Mouse (Mus musculus): ENCODE measurements around the gene Gm20388.

DNA sequence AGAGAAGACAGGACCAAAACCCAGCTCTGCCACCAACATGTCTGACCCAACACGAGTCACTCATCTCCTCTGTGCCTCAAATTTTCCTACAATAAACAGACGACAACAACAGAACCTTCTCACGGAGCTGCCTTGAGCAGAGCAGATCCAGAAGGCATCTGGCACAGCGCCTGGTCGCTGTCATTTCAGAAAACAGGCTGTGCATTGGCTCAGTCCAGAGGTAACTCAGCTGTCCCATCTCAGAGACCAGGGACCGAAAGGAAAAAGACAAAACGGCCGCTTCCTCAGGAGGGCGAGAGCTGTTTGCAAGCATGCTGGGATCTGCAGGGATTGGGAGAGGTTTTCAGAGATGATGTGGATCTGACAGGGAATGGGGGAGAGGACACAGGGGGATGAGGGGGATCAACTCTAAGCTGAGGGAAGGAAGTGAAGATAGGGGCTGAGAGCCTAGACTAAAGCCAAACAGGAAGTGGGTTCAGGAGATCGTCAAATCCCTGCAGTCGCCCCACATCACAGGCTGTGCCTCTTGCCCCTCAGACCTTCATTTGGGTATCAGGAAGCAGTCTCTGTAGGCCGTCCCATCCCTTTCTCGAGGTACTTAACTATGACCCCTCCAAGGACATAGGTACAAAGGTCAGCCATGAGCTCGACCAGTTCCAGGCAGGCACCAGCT lies 4067.7 kb downstream of the Gm20388 start:
- TF ChIP-seq POLR2A (IDR thresholded peaks at IDR 0.05; ENCODE audit: borderline replicate concordance, extremely low read depth, insufficient read depth, insufficient read length, poor library complexity, severe bottlenecking) (no peak), CTCF (IDR thresholded peaks at IDR 0.05; ENCODE audit: borderline replicate concordance, extremely low read depth, insufficient read depth, insufficient read length) (no peak)

All from brain, embryonic 14.5 days (tissue).